Mouse (Mus musculus) lung, postnatal 0 days (tissue): ENCODE measurements around the gene Bmpr1a. TPM values are rescaled to one million over a fixed set of nuclear protein-coding genes. Genes with fewer than 3 reads are reported as not detected.

Experiments used
- ATAC-seq: fragments of 200-750 bp; cut with Nextera tagmentation; 2 replicates; pipeline ENCODE4 v1.8.0; 2017; ENCODE audit warnings: moderate library complexity
- DNase-seq: peaks from one replicate; pipeline ENCODE4 v3.0.0-alpha.2; 2016; ENCODE audit warnings: low spot score
- H3K27ac ChIP-seq: fragments of 300-500 bp; sonication (generic); 2 replicates; pipeline ENCODE4 v1.5.1; 2014; ENCODE audit warnings: antibody characterized with exemption, mild to moderate bottlenecking, low read length, mixed read lengths
- H3K27me3 ChIP-seq: fragments of 300-500 bp; sonication (generic); replicated peaks from 2 replicates; pipeline ENCODE4 v1.6.1; 2014; ENCODE audit warnings: low read length, mixed read lengths; ENCODE audit not compliant: insufficient read depth
- H3K36me3 ChIP-seq: fragments of 300-500 bp; sonication (generic); 2 replicates; pipeline ENCODE4 v1.6.1; 2014; ENCODE audit warnings: low read length, mixed read lengths; ENCODE audit not compliant: insufficient read depth
- H3K4me1 ChIP-seq: fragments of 300-500 bp; sonication (generic); 2 replicates; pipeline ENCODE4 v1.6.1; 2014; ENCODE audit warnings: antibody characterized with exemption, low read depth, low read length, mixed read lengths; ENCODE audit not compliant: insufficient read depth
- H3K4me2 ChIP-seq: fragments of 300-500 bp; sonication (generic); replicated peaks from 2 replicates; pipeline ENCODE4 v1.6.1; 2014; ENCODE audit warnings: low read depth, mild to moderate bottlenecking, low read length, moderate library complexity, mixed read lengths
- H3K4me3 ChIP-seq: fragments of 300-500 bp; sonication (generic); 2 replicates; pipeline ENCODE4 v1.5.1; 2014; ENCODE audit warnings: low read depth, low read length
- H3K9ac ChIP-seq: fragments of 300-500 bp; sonication (generic); replicated peaks from 2 replicates; pipeline ENCODE4 v1.6.1; 2014; ENCODE audit warnings: low read depth, mild to moderate bottlenecking
- H3K9me3 ChIP-seq: fragments of 300-500 bp; sonication (generic); 2 replicates; pipeline ENCODE4 v1.6.1; 2016; ENCODE audit warnings: low read length, mixed read lengths
- CTCF ChIP-seq: IDR thresholded peaks from 2 replicates; pipeline ENCODE4 v1.5.1; 2016; ENCODE audit warnings: antibody characterized with exemption, mild to moderate bottlenecking
- EP300 ChIP-seq: IDR thresholded peaks from 2 replicates; pipeline ENCODE4 v1.6.1; 2016; ENCODE audit warnings: antibody characterized with exemption, mild to moderate bottlenecking, control low read depth
- WGBS: fragments of 180-500 bp; shearing (Covaris S2); extraction: QIAGEN DNeasy Blood & Tissue Kit; methylation state at CpG from one replicate; pipeline ENCODE4 v1.1.7; 2014; 5-methylcytosine and 5-hydroxymethylcytosine counted together
- polyA plus RNA-seq: library from polyadenylated mRNA; unstranded; fragments of >200 nt; fragmentation: Nextera tagmentation; extraction: Ambion mirVana; gene quantifications from 2 replicates; pipeline ENCODE4 v1.2.1, GENCODE M21; 2015

Bmpr1a gene
- polyA plus RNA-seq, 1 experiment from 2014 or later, result 19.6 TPM

GRCm38 (mm10) chr14:34502475-34503324 is 441 bp downstream of the Bmpr1a start:
- Histone ChIP-seq H3K9ac (peak overlapping the region; percentile 95), H3K4me3 (peak overlapping the region; percentile 92), H3K4me2 (peak overlapping the region; percentile 86), H3K27me3 (no peaks in the 10 kb centered on the region), H3K9me3 (no peaks in the 10 kb centered on the region), H3K27ac (peak overlapping the region; percentile 97), H3K36me3 (no peaks in the 10 kb centered on the region), H3K4me1 (peaks cover 11% of the 10 kb centered on the region; the same call in 1 of the 2 replicates)
- ATAC-seq (peak; percentile 93), DNase-seq (peak; percentile 91)
- under 1% methylated on average over 43 of the region's 115 CpGs for WGBS
- TF ChIP-seq CTCF, result no peak
- TF ChIP-seq EP300, result no peak

GRCm38 (mm10) chr14:34501804-34502474 is 1.2 kb downstream of the Bmpr1a start:
- ATAC-seq, result peak; percentile 14
- under 1% methylated on average over 58 of the region's 77 CpGs for WGBS
- peak overlapping the region; percentile 92 for H3K4me3 ChIP-seq
- peaks cover 11% of the 10 kb centered on the region; the same call in 1 of the 2 replicates for H3K4me1 ChIP-seq
- peak overlapping the region; percentile 86 for H3K4me2 ChIP-seq
- peak overlapping the region; percentile 97 for H3K27ac ChIP-seq
- H3K9ac ChIP-seq, result peak overlapping the region; percentile 95
- H3K27me3 ChIP-seq, result no peaks in the 10 kb centered on the region
- no peaks in the 10 kb centered on the region for H3K36me3 ChIP-seq
- H3K9me3 ChIP-seq, result no peaks in the 10 kb centered on the region
- DNase-seq, result peak; percentile 65
- TF ChIP-seq EP300, result no peak
- peak; percentile 19; the same call in 1 of the 2 replicates for TF ChIP-seq CTCF

- TF ChIP-seq EP300 (no peak), CTCF (no peak)
- WGBS, result under 1% methylated on average over 16 of the region's 16 CpGs
- Histone ChIP-seq H3K4me2 (peak overlapping the region; percentile 86), H3K4me1 (peaks cover 11% of the 10 kb centered on the region; the same call in 1 of the 2 replicates), H3K27me3 (no peaks in the 10 kb centered on the region), H3K9ac (peak overlapping the region; percentile 95), H3K9me3 (no peaks in the 10 kb centered on the region), H3K4me3 (peak overlapping the region; percentile 92), H3K27ac (peak overlapping the region; percentile 97), H3K36me3 (no peaks in the 10 kb centered on the region)
- DNase-seq, result peak; percentile 23
- ATAC-seq, result no peak
Measured at GRCm38 (mm10) chr14:34501447-34501803, 1.7 kb downstream of the Bmpr1a start.

GRCm38 (mm10) chr14:34500309-34500708 is 2.8 kb downstream of the Bmpr1a start:
- no peaks in the 10 kb centered on the region for H3K9me3 ChIP-seq
- DNase-seq (no peak), ATAC-seq (no peak)
- peak overlapping the region; percentile 86; the same call in 1 of the 2 replicates for H3K4me2 ChIP-seq
- 6% methylated on average over 4 of the region's 4 CpGs for WGBS
- no peak overlapping the region; the same call in 1 of the 2 replicates for H3K4me3 ChIP-seq
- H3K36me3 ChIP-seq, result no peaks in the 10 kb centered on the region
- H3K9ac ChIP-seq, result no peak overlapping the region
- no peaks in the 10 kb centered on the region for H3K27me3 ChIP-seq
- TF ChIP-seq EP300, result no peak
- TF ChIP-seq CTCF, result no peak
- H3K27ac ChIP-seq, result no peak overlapping the region
- H3K4me1 ChIP-seq, result peaks cover 11% of the 10 kb centered on the region; the same call in 1 of the 2 replicates

GRCm38 (mm10) chr14:34499664-34500063 is 3.5 kb downstream of the Bmpr1a start:
- no peaks in the 10 kb centered on the region for H3K9me3 ChIP-seq
- 55% methylated on average over 4 of the region's 4 CpGs for WGBS
- TF ChIP-seq EP300 (no peak), CTCF (no peak)
- H3K4me3 ChIP-seq, result no peak overlapping the region
- no peak overlapping the region for H3K9ac ChIP-seq
- no peak for DNase-seq
- peaks cover 11% of the 10 kb centered on the region; the same call in 1 of the 2 replicates for H3K4me1 ChIP-seq
- no peak for ATAC-seq
- H3K4me2 ChIP-seq, result no peak overlapping the region
- no peaks in the 10 kb centered on the region for H3K27me3 ChIP-seq
- no peak overlapping the region for H3K27ac ChIP-seq
- H3K36me3 ChIP-seq, result no peaks in the 10 kb centered on the region

- DNase-seq (no peak), ATAC-seq (no peak)
- no peaks in the 10 kb centered on the region for H3K27me3 ChIP-seq
- H3K36me3 ChIP-seq, result no peaks in the 10 kb centered on the region
- H3K4me2 ChIP-seq, result no peak overlapping the region
- no peak overlapping the region for H3K9ac ChIP-seq
- no peak overlapping the region for H3K4me3 ChIP-seq
- H3K4me1 ChIP-seq, result peaks cover 11% of the 10 kb centered on the region; the same call in 1 of the 2 replicates
- 55% methylated on average over 3 of the region's 3 CpGs for WGBS
- no peak overlapping the region for H3K27ac ChIP-seq
- TF ChIP-seq CTCF (no peak), EP300 (no peak)
- no peaks in the 10 kb centered on the region for H3K9me3 ChIP-seq
Measured at GRCm38 (mm10) chr14:34497346-34497745, 5.8 kb downstream of the Bmpr1a start.
